Mouse (Mus musculus) G1E (cell line): ENCODE measurements at regions not wholly inside any gene's neighbourhood (a gene's known extent, or its start where the extent isn't known, plus 50 kb on each side); places are given as distances from the start of the nearest gene placed in this dataset.

ENCODE experiments used
- ATAC-seq: 2 replicates; pipeline ENCODE4 v1.8.0; 2016; ENCODE audit warnings: mild to moderate bottlenecking; ENCODE audit not compliant: insufficient number of reproducible peaks, poor library complexity, low FRiP score, severe bottlenecking; ENCODE audit errors: extremely low read depth
- DNase-seq: peaks from one replicate; pipeline ENCODE4 v3.0.0; 2012; ENCODE audit warnings: low spot score
- H3K27me3 ChIP-seq: 2 replicates; pipeline ENCODE4 v1.6.1; 2012; ENCODE audit warnings: mild to moderate bottlenecking, low read length, inconsistent platforms; ENCODE audit not compliant: insufficient read depth
- H3K36me3 ChIP-seq: replicated peaks from 2 replicates; pipeline ENCODE3; 2012; ENCODE audit warnings: mild to moderate bottlenecking, inconsistent platforms
- H3K4me1 ChIP-seq: 2 replicates; pipeline ENCODE4 v1.6.1; 2012; ENCODE audit warnings: low read depth, low read length, inconsistent platforms, mixed read lengths; ENCODE audit not compliant: insufficient read depth
- H3K4me3 ChIP-seq: 2 replicates; pipeline ENCODE4 v1.5.1; 2012; ENCODE audit warnings: low read depth, mild to moderate bottlenecking, inconsistent platforms, low read length, moderate library complexity, mixed read lengths
- H3K9me3 ChIP-seq: replicated peaks from 2 replicates; pipeline ENCODE4 v1.6.1; 2012; ENCODE audit warnings: inconsistent platforms
- CTCF ChIP-seq: IDR thresholded peaks from 2 replicates; pipeline ENCODE4 v1.5.1; 2012; ENCODE audit warnings: low read depth, low read length, inconsistent platforms, mixed read lengths
- GATA1 ChIP-seq: IDR thresholded peaks from 2 replicates; pipeline ENCODE4 v1.6.1; 2012; ENCODE audit warnings: borderline replicate concordance, low read length, inconsistent platforms, mixed read lengths
- GATA2 ChIP-seq: IDR thresholded peaks from 2 replicates; pipeline ENCODE4 v1.6.1; 2012; ENCODE audit warnings: low read depth, low read length, inconsistent platforms, borderline replicate concordance
- POLR2AphosphoS5 ChIP-seq: IDR thresholded peaks from 2 replicates; pipeline ENCODE4 v1.6.1; 2012; ENCODE audit warnings: low read depth, low read length, inconsistent platforms; ENCODE audit not compliant: insufficient replicate concordance
- TAL1 ChIP-seq: conservative IDR thresholded peaks from 2 replicates; pipeline ENCODE4 v1.6.1; 2012; ENCODE audit warnings: low read depth, low read length, inconsistent platforms, mixed read lengths

GRCm38 (mm10) chr13:53756970-53757530 is 284.2 kb upstream of the Msx2 start:
- TF ChIP-seq GATA1 (no peak), GATA2 (no peak), CTCF (no peak), POLR2AphosphoS5 (no peak), TAL1 (no peak)
- Histone ChIP-seq H3K9me3 (peaks cover 89% of the 10 kb centered on the region), H3K27me3 (no peaks in the 10 kb centered on the region), H3K36me3 (no peaks in the 10 kb centered on the region), H3K4me1 (no peaks in the 10 kb centered on the region), H3K4me3 (no peak overlapping the region)
- no peak for DNase-seq
- ATAC-seq: no peak

GRCm38 (mm10) chr13:53755046-53755615 is 282.3 kb upstream of the Msx2 start:
- DNase-seq (no peak), ATAC-seq (no peak)
- Histone ChIP-seq H3K27me3 (no peaks in the 10 kb centered on the region), H3K36me3 (no peaks in the 10 kb centered on the region), H3K4me3 (no peak overlapping the region), H3K4me1 (no peaks in the 10 kb centered on the region), H3K9me3 (peaks cover 84% of the 10 kb centered on the region)
- TF ChIP-seq GATA1 (no peak), TAL1 (no peak), POLR2AphosphoS5 (no peak), GATA2 (no peak), CTCF (no peak)

GRCm38 (mm10) chr13:53753049-53753448 is 280.2 kb upstream of the Msx2 start:
- no peak for ATAC-seq
- DNase-seq: no peak
- no peaks in the 10 kb centered on the region for H3K36me3 ChIP-seq
- no peaks in the 10 kb centered on the region for H3K27me3 ChIP-seq
- no peak overlapping the region for H3K4me3 ChIP-seq
- TF ChIP-seq GATA1: no peak
- no peak for TF ChIP-seq GATA2
- TF ChIP-seq POLR2AphosphoS5: no peak
- no peaks in the 10 kb centered on the region for H3K4me1 ChIP-seq
- H3K9me3 ChIP-seq: peaks cover 78% of the 10 kb centered on the region

GRCm38 (mm10) chr13:53740981-53741380 is 268.1 kb upstream of the Msx2 start:
- no peaks in the 10 kb centered on the region for H3K36me3 ChIP-seq
- peaks cover 27% of the 10 kb centered on the region for H3K9me3 ChIP-seq
- DNase-seq (no peak), ATAC-seq (no peak)
- H3K4me3 ChIP-seq: no peak overlapping the region
- no peaks in the 10 kb centered on the region for H3K27me3 ChIP-seq
- H3K4me1 ChIP-seq: no peaks in the 10 kb centered on the region
- TF ChIP-seq TAL1 (no peak), GATA2 (no peak), CTCF (no peak), GATA1 (no peak), POLR2AphosphoS5 (no peak)

- Histone ChIP-seq H3K36me3 (no peaks in the 10 kb centered on the region), H3K9me3 (peaks cover 35% of the 10 kb centered on the region), H3K4me3 (no peak overlapping the region), H3K4me1 (no peaks in the 10 kb centered on the region), H3K27me3 (no peaks in the 10 kb centered on the region)
- no peak for TF ChIP-seq GATA2
- no peak for TF ChIP-seq GATA1
- no peak for TF ChIP-seq POLR2AphosphoS5
- no peak for TF ChIP-seq TAL1
- no peak for TF ChIP-seq CTCF
- ATAC-seq: no peak
- DNase-seq: no peak
Measured at GRCm38 (mm10) chr13:53739127-53739526, 266.3 kb upstream of the Msx2 start.

- TF ChIP-seq GATA2 (no peak), POLR2AphosphoS5 (no peak), TAL1 (no peak)
- H3K36me3 ChIP-seq: no peaks in the 10 kb centered on the region
- H3K4me1 ChIP-seq: no peaks in the 10 kb centered on the region
- H3K4me3 ChIP-seq: no peak overlapping the region
- H3K27me3 ChIP-seq: no peaks in the 10 kb centered on the region
- ATAC-seq: no peak
- H3K9me3 ChIP-seq: peaks cover 57% of the 10 kb centered on the region
- no peak for DNase-seq
Measured at GRCm38 (mm10) chr13:53734944-53735343, 262.1 kb upstream of the Msx2 start.
